Mouse (Mus musculus) heart, postnatal 0 days (tissue): Measurements from ENCODE around the gene Lmntd1.

Experiments
- CTCF ChIP-seq: IDR thresholded peaks from 2 replicates; pipeline ENCODE4 v1.5.1; 2016; ENCODE audit warnings: antibody characterized with exemption, control low read depth, low read depth
- EP300 ChIP-seq: IDR thresholded peaks from 2 replicates; pipeline ENCODE4 v1.6.1; 2016; ENCODE audit warnings: antibody characterized with exemption, low read depth

DNA sequence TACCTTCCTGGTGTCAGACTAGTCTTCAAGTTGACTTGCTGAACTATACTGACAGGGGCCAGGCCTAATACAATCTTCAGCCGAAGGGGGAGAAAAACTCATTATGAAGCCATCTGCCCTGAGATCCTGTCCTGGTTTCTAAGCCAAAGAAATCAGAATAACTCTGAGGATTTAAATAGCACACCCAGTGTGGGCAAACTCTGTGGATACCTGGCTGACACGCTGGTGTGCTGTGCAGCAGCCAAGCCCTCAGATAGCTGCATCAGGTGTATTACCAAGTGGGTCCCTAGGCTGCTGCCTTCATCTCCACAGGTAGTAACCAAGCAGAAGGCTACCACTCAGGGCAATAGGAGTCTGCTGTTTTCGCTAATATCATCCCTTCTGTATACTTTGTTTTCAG, 1.5 kb downstream of the Lmntd1 start:
- TF ChIP-seq CTCF, result no peak
- no peak for TF ChIP-seq EP300
